Mouse (Mus musculus): Measurements from ENCODE around the gene Apbb1. TPM values are rescaled to one million over a fixed set of nuclear protein-coding genes. Genes with fewer than 3 reads are reported as not detected.

Gene Apbb1
- polyA plus RNA-seq, 1 experiment, result 34.3 TPM

GRCm38 (mm10) chr7:105527306-105527937, 54.0 kb downstream of the Apbb1 start:
- no peaks in the 10 kb centered on the region for H3K27me3 ChIP-seq (ENCODE audit: control insufficient read depth, insufficient read depth, insufficient read length)
- H3K36me3 ChIP-seq (ENCODE audit: control insufficient read depth, insufficient read depth), result no peaks in the 10 kb centered on the region

GRCm38 (mm10) chr7:105524222-105524621, 57.2 kb downstream of the Apbb1 start:
- no peaks in the 10 kb centered on the region for H3K36me3 ChIP-seq (ENCODE audit: control insufficient read depth, insufficient read depth)
- H3ac ChIP-seq (ENCODE audit: control insufficient read depth, insufficient read length), result no peak overlapping the region
- H3K4me2 ChIP-seq (ENCODE audit: low read depth), result no peak overlapping the region
- H3K79me2 ChIP-seq (ENCODE audit: control insufficient read depth, insufficient read depth), result no peaks in the 10 kb centered on the region
- no peak overlapping the region for H3K4me3 ChIP-seq
- H3K27me3 ChIP-seq (ENCODE audit: control insufficient read depth, insufficient read depth, insufficient read length), result no peaks in the 10 kb centered on the region
- TF ChIP-seq E2F4 (IDR thresholded peaks at IDR 0.05; ENCODE audit: insufficient read depth), result no peak
- no peak for TF ChIP-seq TCF12 (IDR thresholded peaks at IDR 0.05; ENCODE audit: insufficient read depth, poor library complexity, severe bottlenecking)
- no peak for TF ChIP-seq MAX (IDR thresholded peaks at IDR 0.05; ENCODE audit: low read depth)
- TF ChIP-seq REST (IDR thresholded peaks at IDR 0.05; ENCODE audit: insufficient read depth, insufficient read length), result no peak
- TF ChIP-seq POLR2AphosphoS2 (IDR thresholded peaks at IDR 0.05; ENCODE audit: insufficient read length, low read depth), result no peak
- TF ChIP-seq MYOG (IDR thresholded peaks at IDR 0.05; ENCODE audit: control insufficient read depth in 1 of 3, insufficient read depth in 1 of 3, insufficient read length in 2 of 3, low read depth in 2 of 3), result no peak
- no peak for TF ChIP-seq POLR2A (IDR thresholded peaks at IDR 0.05; ENCODE audit: insufficient read length, low read depth)
- no peak for TF ChIP-seq USF1 (IDR thresholded peaks at IDR 0.05; ENCODE audit: low read depth)

More at GRCm38 (mm10) chr7:105527306-105527937, 54.0 kb downstream of the Apbb1 start:
- TF ChIP-seq E2F4 (IDR thresholded peaks at IDR 0.05; ENCODE audit: insufficient read depth) (no peak), REST (IDR thresholded peaks at IDR 0.05; ENCODE audit: insufficient read depth, insufficient read length) (no peak), TCF12 (IDR thresholded peaks at IDR 0.05; ENCODE audit: insufficient read depth, poor library complexity, severe bottlenecking) (no peak), SRF (IDR thresholded peaks at IDR 0.05; ENCODE audit: control insufficient read depth, insufficient read length, low read depth) (no peak), POLR2A (IDR thresholded peaks at IDR 0.05; ENCODE audit: insufficient read length, low read depth) (no peak), MAX (IDR thresholded peaks at IDR 0.05; ENCODE audit: low read depth) (no peak)
- Histone ChIP-seq H3ac (ENCODE audit: control insufficient read depth, insufficient read length) (no peak overlapping the region), H3K79me2 (ENCODE audit: control insufficient read depth, insufficient read depth) (no peaks in the 10 kb centered on the region), H3K4me2 (ENCODE audit: low read depth) (no peak overlapping the region), H3K4me3 (no peak overlapping the region)

- Histone ChIP-seq H3K36me3 (ENCODE audit: control insufficient read depth, insufficient read depth) (no peaks in the 10 kb centered on the region), H3K79me2 (ENCODE audit: control insufficient read depth, insufficient read depth) (no peaks in the 10 kb centered on the region), H3K4me2 (ENCODE audit: low read depth) (no peak overlapping the region), H3K27me3 (ENCODE audit: control insufficient read depth, insufficient read depth, insufficient read length) (peaks cover 4% of the 10 kb centered on the region), H3K4me3 (no peak overlapping the region), H3ac (ENCODE audit: control insufficient read depth, insufficient read length) (no peak overlapping the region)
- no peak for TF ChIP-seq MAX (IDR thresholded peaks at IDR 0.05; ENCODE audit: low read depth)
- TF ChIP-seq SRF (IDR thresholded peaks at IDR 0.05; ENCODE audit: control insufficient read depth, insufficient read length, low read depth), result no peak
- TF ChIP-seq E2F4 (IDR thresholded peaks at IDR 0.05; ENCODE audit: insufficient read depth), result no peak
- no peak for TF ChIP-seq TCF12 (IDR thresholded peaks at IDR 0.05; ENCODE audit: insufficient read depth, poor library complexity, severe bottlenecking)
- no peak for TF ChIP-seq POLR2AphosphoS2 (IDR thresholded peaks at IDR 0.05; ENCODE audit: insufficient read length, low read depth)
- TF ChIP-seq CEBPB (IDR thresholded peaks at IDR 0.05; ENCODE audit: insufficient read depth, poor library complexity, severe bottlenecking), result no peak
- TF ChIP-seq POLR2A (IDR thresholded peaks at IDR 0.05; ENCODE audit: insufficient read length, low read depth), result no peak
- no peak for TF ChIP-seq MYOG (IDR thresholded peaks at IDR 0.05; ENCODE audit: control insufficient read depth in 1 of 3, insufficient read depth in 1 of 3, insufficient read length in 2 of 3, low read depth in 2 of 3)
- TF ChIP-seq MYOD1 (IDR thresholded peaks at IDR 0.05; ENCODE audit: control insufficient read depth in 1 of 3, insufficient read length in 2 of 3, low read depth in 2 of 3), result no peak
- no peak for TF ChIP-seq REST (IDR thresholded peaks at IDR 0.05; ENCODE audit: insufficient read depth, insufficient read length)
- TF ChIP-seq USF1 (IDR thresholded peaks at IDR 0.05; ENCODE audit: low read depth), result no peak
These were observed 61.3 kb downstream of the Apbb1 start for GRCm38 (mm10) chr7:105520201-105520600.

GRCm38 (mm10) chr7:105519771-105520170, 61.7 kb downstream of the Apbb1 start:
- Histone ChIP-seq H3K79me2 (ENCODE audit: control insufficient read depth, insufficient read depth) (no peaks in the 10 kb centered on the region), H3K4me3 (no peak overlapping the region), H3K4me2 (ENCODE audit: low read depth) (no peak overlapping the region), H3ac (ENCODE audit: control insufficient read depth, insufficient read length) (no peak overlapping the region), H3K27me3 (ENCODE audit: control insufficient read depth, insufficient read depth, insufficient read length) (peaks cover 4% of the 10 kb centered on the region), H3K36me3 (ENCODE audit: control insufficient read depth, insufficient read depth) (no peaks in the 10 kb centered on the region)
- no peak for TF ChIP-seq REST (IDR thresholded peaks at IDR 0.05; ENCODE audit: insufficient read depth, insufficient read length)

- Histone ChIP-seq H3K79me2 (ENCODE audit: control insufficient read depth, insufficient read depth) (no peaks in the 10 kb centered on the region), H3K4me3 (no peak overlapping the region), H3K27me3 (ENCODE audit: control insufficient read depth, insufficient read depth, insufficient read length) (peaks cover 4% of the 10 kb centered on the region), H3K36me3 (ENCODE audit: control insufficient read depth, insufficient read depth) (no peaks in the 10 kb centered on the region), H3K4me2 (ENCODE audit: low read depth) (no peak overlapping the region), H3ac (ENCODE audit: control insufficient read depth, insufficient read length) (no peak overlapping the region)
- TF ChIP-seq REST (IDR thresholded peaks at IDR 0.05; ENCODE audit: insufficient read depth, insufficient read length), result no peak
- TF ChIP-seq TCF12 (IDR thresholded peaks at IDR 0.05; ENCODE audit: insufficient read depth, poor library complexity, severe bottlenecking), result no peak
- no peak for TF ChIP-seq POLR2AphosphoS2 (IDR thresholded peaks at IDR 0.05; ENCODE audit: insufficient read length, low read depth)
- TF ChIP-seq CEBPB (IDR thresholded peaks at IDR 0.05; ENCODE audit: insufficient read depth, poor library complexity, severe bottlenecking), result no peak
- no peak for TF ChIP-seq E2F4 (IDR thresholded peaks at IDR 0.05; ENCODE audit: insufficient read depth)
- no peak for TF ChIP-seq MYOG (IDR thresholded peaks at IDR 0.05; ENCODE audit: control insufficient read depth in 1 of 3, insufficient read depth in 1 of 3, insufficient read length in 2 of 3, low read depth in 2 of 3)
- TF ChIP-seq USF1 (IDR thresholded peaks at IDR 0.05; ENCODE audit: low read depth), result no peak
- no peak for TF ChIP-seq TCF3 (IDR thresholded peaks at IDR 0.05; ENCODE audit: insufficient read length, low read depth)
- TF ChIP-seq MYOD1 (IDR thresholded peaks at IDR 0.05; ENCODE audit: control insufficient read depth in 1 of 3, insufficient read length in 2 of 3, low read depth in 2 of 3), result no peak
- TF ChIP-seq SRF (IDR thresholded peaks at IDR 0.05; ENCODE audit: control insufficient read depth, insufficient read length, low read depth), result no peak
- TF ChIP-seq POLR2A (IDR thresholded peaks at IDR 0.05; ENCODE audit: insufficient read length, low read depth), result no peak
- TF ChIP-seq MAX (IDR thresholded peaks at IDR 0.05; ENCODE audit: low read depth), result no peak
These were observed 62.1 kb downstream of the Apbb1 start for GRCm38 (mm10) chr7:105519336-105519735.

All from myocyte (in vitro differentiated cells).